Mouse (Mus musculus) retina, postnatal 7 days (tissue): ENCODE measurements at regions not wholly inside any gene's neighbourhood (a gene's known extent, or its start where the extent isn't known, plus 50 kb on each side); places are given as distances from the start of the nearest gene placed in this dataset.
A peak's percentile ranks its signal among the peaks of the same experiment; 100 is the strongest.

Experiments used
- DNase-seq: peaks from one replicate; pipeline ENCODE4 v3.0.0-alpha.2; 2012; ENCODE audit warnings: low read depth, low spot score

DNA sequence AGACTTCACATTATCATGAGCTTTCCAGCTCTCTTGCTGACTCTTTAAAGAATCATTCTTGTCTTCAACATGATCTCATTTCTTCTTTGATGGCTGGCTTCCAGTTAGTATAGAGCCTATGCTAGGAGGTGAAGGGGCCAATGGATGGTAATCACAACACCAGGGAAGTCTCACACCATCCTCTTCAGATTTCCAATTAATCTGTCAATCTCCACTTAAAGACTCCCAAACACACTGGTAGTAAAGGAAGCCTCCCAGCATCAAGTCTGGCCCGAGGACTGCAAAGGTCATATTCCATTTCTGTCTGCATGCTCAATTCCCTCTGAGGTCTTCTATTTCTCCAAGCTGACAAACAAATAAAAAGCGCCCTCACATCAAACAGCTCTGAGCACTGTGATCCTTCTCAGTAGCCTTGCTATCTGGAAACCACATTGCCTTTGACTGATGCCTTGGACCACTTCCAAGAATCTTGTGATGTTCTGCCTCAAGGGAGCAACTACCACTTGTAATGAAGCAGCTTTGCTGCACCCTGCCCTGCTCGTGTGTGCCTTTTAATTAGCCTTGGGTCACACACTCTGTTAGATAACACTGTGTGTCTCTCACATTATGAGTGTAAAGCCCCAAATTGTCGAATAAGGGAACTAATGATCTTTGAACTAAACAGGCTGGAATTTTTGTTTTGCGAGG is 629.0 kb upstream of the Cdh10 start:
- DNase-seq = peak; percentile 2

DNA sequence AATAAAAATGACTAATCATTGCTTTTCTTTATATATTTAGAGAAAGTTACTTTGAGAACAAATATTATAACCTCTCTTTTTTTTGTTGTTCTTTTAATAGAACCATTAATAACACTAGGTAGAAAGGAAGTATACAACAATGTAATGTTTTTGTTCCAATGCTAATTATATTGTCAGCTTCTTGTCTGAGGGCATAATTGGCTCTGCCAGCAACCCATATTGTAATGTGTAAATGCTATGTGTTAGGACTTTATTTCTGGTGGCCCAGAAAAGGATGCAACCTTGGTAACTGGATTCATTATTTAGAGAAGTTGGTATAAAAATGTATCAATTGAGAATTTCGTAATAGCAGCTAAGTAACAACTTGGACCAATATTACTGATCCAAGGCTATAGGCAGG is 628.3 kb upstream of the Cdh10 start:
- no peak for DNase-seq

DNA sequence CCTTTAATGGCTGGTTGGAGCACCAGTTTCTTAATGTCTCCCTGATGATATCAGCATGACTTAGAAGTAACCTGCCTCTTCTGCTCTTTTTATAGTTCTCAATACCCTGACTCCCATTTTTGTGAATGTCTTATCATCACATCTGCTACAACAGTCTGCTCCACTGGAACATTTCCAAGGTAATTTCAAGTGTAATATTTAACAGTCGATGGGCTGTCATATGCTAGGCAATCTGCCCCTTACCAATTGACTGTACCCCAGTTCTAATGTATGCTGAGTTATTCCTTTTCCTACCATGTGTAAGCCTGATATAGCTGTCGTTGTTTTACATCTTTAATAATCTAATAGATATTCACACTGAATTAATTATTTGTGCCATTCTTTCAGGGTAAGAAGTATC is 607.6 kb upstream of the Cdh10 start:
- no peak for DNase-seq

GRCm38 (mm10) chr15:18219913-18220312 is 598.8 kb upstream of the Cdh10 start:
- DNase-seq = no peak
